Mouse (Mus musculus) MEL (cell line): ENCODE results near the gene Gm10447.

Experiments
- BHLHE40 ChIP-seq: IDR thresholded peaks from 2 replicates; pipeline ENCODE4 v1.6.1; 2012; ENCODE audit warnings: low read depth, mild to moderate bottlenecking, inconsistent platforms, low read length, improper control_type of control experiment, borderline replicate concordance
- CTCF ChIP-seq, 3 experiments: IDR thresholded peaks in 2 of 3; conservative IDR thresholded peaks in 1 of 3; 2 replicates each; pipeline ENCODE4 v1.5.1; 2011 to 2012; ENCODE audit warnings: low read length in 3 of 3, low read depth in 2 of 3, mild to moderate bottlenecking in 2 of 3, improper control_type of control experiment in 1 of 3, inconsistent platforms in 1 of 3, mixed read lengths in 1 of 3, moderate library complexity in 1 of 3; ENCODE audit not compliant: control insufficient read depth in 1 of 3, insufficient read depth in 1 of 3, poor library complexity in 1 of 3, severe bottlenecking in 1 of 3
- E2F4 ChIP-seq: IDR thresholded peaks from 2 replicates; pipeline ENCODE4 v1.6.1; 2011; ENCODE audit warnings: low read depth, low read length, improper control_type of control experiment, borderline replicate concordance
- ELF1 ChIP-seq: IDR thresholded peaks from 2 replicates; pipeline ENCODE4 v1.6.1; 2014; ENCODE audit warnings: low read depth, mild to moderate bottlenecking, inconsistent platforms, low read length, improper control_type of control experiment, moderate library complexity
- GABPA ChIP-seq: IDR thresholded peaks from 2 replicates; pipeline ENCODE4 v1.6.1; 2012; ENCODE audit warnings: low read depth, mild to moderate bottlenecking, inconsistent platforms, low read length, improper control_type of control experiment, moderate library complexity
- HCFC1 ChIP-seq: IDR thresholded peaks from 2 replicates; pipeline ENCODE4 v1.6.1; 2012; ENCODE audit warnings: low read depth, mild to moderate bottlenecking, inconsistent platforms, low read length, improper control_type of control experiment, moderate library complexity
- JUND ChIP-seq: IDR thresholded peaks from 2 replicates; pipeline ENCODE4 v1.6.1; 2011; ENCODE audit warnings: low read depth, mild to moderate bottlenecking, improper control_type of control experiment, low read length
- MAZ ChIP-seq: IDR thresholded peaks from 2 replicates; pipeline ENCODE4 v1.6.1; 2012; ENCODE audit warnings: low read depth, mild to moderate bottlenecking, inconsistent platforms, low read length, improper control_type of control experiment
- MXI1 ChIP-seq: IDR thresholded peaks from 2 replicates; pipeline ENCODE4 v1.6.1; 2011; ENCODE audit warnings: mild to moderate bottlenecking, low read depth, low read length, improper control_type of control experiment
- NELFE ChIP-seq: IDR thresholded peaks from 2 replicates; pipeline ENCODE4 v1.6.1; 2011; ENCODE audit warnings: low read depth, low read length, improper control_type of control experiment
- POLR2A ChIP-seq, 2 experiments: IDR thresholded peaks; 2 replicates each; pipeline ENCODE4 v1.6.1; 2011 to 2012; ENCODE audit warnings: low read length in 2 of 2, mild to moderate bottlenecking in 2 of 2, control low read depth in 1 of 2, improper control_type of control experiment in 1 of 2, low read depth in 1 of 2, moderate library complexity in 1 of 2; ENCODE audit not compliant: control insufficient read depth in 1 of 2, insufficient read depth in 1 of 2, poor library complexity in 1 of 2
- USF2 ChIP-seq, 2 experiments: IDR thresholded peaks; 2 replicates each; pipeline ENCODE4 v1.6.1; 2011 to 2012; ENCODE audit warnings: improper control_type of control experiment in 2 of 2, low read length in 2 of 2, borderline replicate concordance in 1 of 2, inconsistent platforms in 1 of 2, low read depth in 1 of 2, mild to moderate bottlenecking in 1 of 2; ENCODE audit not compliant: insufficient read depth in 1 of 2
- ZMIZ1 ChIP-seq: IDR thresholded peaks from 2 replicates; pipeline ENCODE4 v1.6.1; 2012; ENCODE audit warnings: low read depth, mild to moderate bottlenecking, inconsistent platforms, low read length, improper control_type of control experiment, moderate library complexity

DNA sequence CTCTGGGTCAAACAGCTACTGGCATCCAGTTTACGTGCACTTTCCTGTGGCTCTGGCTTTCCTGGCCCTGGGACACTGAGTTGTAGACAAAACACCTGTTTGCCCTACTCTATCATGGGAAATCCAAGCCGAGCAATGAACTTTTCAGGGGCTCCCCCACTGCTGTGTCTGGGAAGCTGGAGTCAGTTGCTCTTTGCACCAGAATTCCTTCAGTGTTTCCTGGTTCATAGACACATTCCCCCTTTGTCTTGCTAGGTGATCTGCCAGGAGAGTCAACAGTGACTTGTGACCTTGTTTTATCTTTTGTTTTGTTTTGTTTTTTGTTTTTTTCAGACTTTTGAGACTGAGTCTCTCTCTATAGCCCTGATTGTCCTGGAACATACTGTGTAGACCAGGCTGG lies 5.5 kb downstream of the Gm10447 start:
- TF ChIP-seq NELFE, result no peak
- TF ChIP-seq ZMIZ1, result no peak
- TF ChIP-seq JUND, result no peak
- no peak for TF ChIP-seq ELF1
- TF ChIP-seq POLR2A (IDR thresholded peaks at IDR 0.05; ENCODE audit: control insufficient read depth in 1 of 2, insufficient read depth in 1 of 2, low read depth in 1 of 2, low read length in 2 of 2, poor library complexity in 1 of 2), result no peak
- TF ChIP-seq HCFC1, result no peak
- TF ChIP-seq MXI1, result no peak
- TF ChIP-seq GABPA, result no peak
- TF ChIP-seq E2F4, result no peak
- TF ChIP-seq CTCF (IDR thresholded peaks at IDR 0.05 in 2 of 3, conservative IDR thresholded peaks at IDR 0.05 in 1 of 3; ENCODE audit: control insufficient read depth in 1 of 3, insufficient read depth in 1 of 3, low read depth in 2 of 3, low read length in 3 of 3, poor library complexity in 1 of 3, severe bottlenecking in 1 of 3), result no peak
- no peak for TF ChIP-seq MAZ
- no peak for TF ChIP-seq USF2 (IDR thresholded peaks at IDR 0.05; ENCODE audit: borderline replicate concordance in 1 of 2, insufficient read depth in 1 of 2, low read depth in 1 of 2, low read length in 2 of 2)
- no peak for TF ChIP-seq BHLHE40
